Mouse (Mus musculus) liver, embryonic 14.5 days (tissue): Measurements from ENCODE around the gene Cacnb4. TPM values are rescaled to one million over a fixed set of nuclear protein-coding genes. Genes with fewer than 3 reads are reported as not detected.

Experiments used
- ATAC-seq: fragments of 200-750 bp; cut with Nextera tagmentation; 2 replicates; pipeline ENCODE4 v1.8.0; 2017; ENCODE audit warnings: moderate number of reproducible peaks, mild to moderate bottlenecking, moderate library complexity; ENCODE audit not compliant: insufficient read depth
- DNase-seq, 3 experiments: peaks; one replicate each; pipeline ENCODE4 v3.0.0-alpha.2; 2012 to 2013; ENCODE audit warnings: low read depth in 3 of 3, low spot score in 3 of 3
- H3K27ac ChIP-seq: fragments of 300-500 bp; sonication (generic); 2 replicates; pipeline ENCODE4 v1.5.1; 2014; ENCODE audit warnings: moderate library complexity, mild to moderate bottlenecking, control low read depth, inconsistent platforms
- H3K27me3 ChIP-seq: fragments of 300-500 bp; sonication (generic); 2 replicates; pipeline ENCODE4 v1.6.1; 2014; ENCODE audit warnings: mild to moderate bottlenecking, low read length, moderate library complexity; ENCODE audit not compliant: control insufficient read depth, insufficient read depth
- H3K36me3 ChIP-seq: fragments of 300-500 bp; sonication (generic); replicated peaks from 2 replicates; pipeline ENCODE4 v1.6.1; 2014; ENCODE audit warnings: low read depth; ENCODE audit not compliant: control insufficient read depth, insufficient read depth
- H3K4me1 ChIP-seq, 2 experiments: fragments of 200-500 bp in 1 of 2; fragments of 300-500 bp in 1 of 2; sonication (generic) in 1 of 2; replicated peaks; 2 replicates each; pipeline ENCODE4 v1.6.1; 2012 to 2014; ENCODE audit warnings: antibody characterized with exemption in 1 of 2, inconsistent platforms in 1 of 2, low read length in 1 of 2; ENCODE audit not compliant: control insufficient read depth in 2 of 2, insufficient read depth in 2 of 2
- H3K4me2 ChIP-seq: fragments of 300-500 bp; sonication (generic); 2 replicates; pipeline ENCODE4 v1.6.1; 2014; ENCODE audit warnings: low read depth, mild to moderate bottlenecking, control low read depth, moderate library complexity
- H3K4me3 ChIP-seq, 2 experiments: fragments of 200-500 bp in 1 of 2; fragments of 300-500 bp in 1 of 2; sonication (generic) in 1 of 2; 2 replicates each; pipeline ENCODE4 v1.5.1; 2012 to 2014; ENCODE audit warnings: low read depth in 2 of 2, low read length in 2 of 2, mild to moderate bottlenecking in 2 of 2, control low read depth in 1 of 2, inconsistent platforms in 1 of 2, moderate library complexity in 1 of 2; ENCODE audit not compliant: insufficient read depth in 1 of 2
- H3K9ac ChIP-seq: fragments of 300-500 bp; sonication (generic); replicated peaks from 2 replicates; pipeline ENCODE4 v1.6.1; 2014; ENCODE audit warnings: mild to moderate bottlenecking, control low read depth, moderate library complexity
- H3K9me3 ChIP-seq: fragments of 300-500 bp; sonication (generic); 2 replicates; pipeline ENCODE4 v1.6.1; 2016; ENCODE audit warnings: low read length, mixed read lengths; ENCODE audit not compliant: control insufficient read depth
- CTCF ChIP-seq: IDR thresholded peaks from 2 replicates; pipeline ENCODE4 v1.5.1; 2016; ENCODE audit warnings: antibody characterized with exemption, low read depth, control low read depth
- EP300 ChIP-seq: IDR thresholded peaks from 2 replicates; pipeline ENCODE4 v1.6.1; 2016; ENCODE audit warnings: antibody characterized with exemption, low read depth
- WGBS: fragments of 180-500 bp; shearing (Covaris S2); extraction: QIAGEN DNeasy Blood & Tissue Kit; methylation state at CpG from one replicate; pipeline ENCODE4 v1.1.7; 2014; ENCODE audit not compliant: insufficient replicate concordance; 5-methylcytosine and 5-hydroxymethylcytosine counted together
- polyA plus RNA-seq, 2 experiments: library from polyadenylated mRNA; depleted of rRNA in 1 of 2; stranded (reverse) in 1 of 2; unstranded in 1 of 2; fragments of >200 nt; fragmentation: Nextera tagmentation in 1 of 2; extraction: Ambion mirVana in 1 of 2; gene quantifications; 2 replicates each; pipeline versions ENCODE4 v1.2.1 to v1.2.3; 2012 to 2014

Gene Cacnb4
- polyA plus RNA-seq, 2 experiments = 0.06 to 0.19 TPM

- Histone ChIP-seq H3K9ac (no peak overlapping the region), H3K4me3 (no peak overlapping the region), H3K27ac (no peak overlapping the region), H3K4me1 (peaks cover 6 to 8% of the 10 kb centered on the region in 2 experiments), H3K36me3 (no peaks in the 10 kb centered on the region), H3K27me3 (no peaks in the 10 kb centered on the region), H3K9me3 (no peaks in the 10 kb centered on the region), H3K4me2 (no peak overlapping the region)
- DNase-seq (no peak), ATAC-seq (no peak)
- TF ChIP-seq CTCF (no peak), EP300 (no peak)
- WGBS = 66% methylated on average over 3 of the region's 3 CpGs
Measured at GRCm38 (mm10) chr2:52562356-52562755, 114.3 kb downstream of the Cacnb4 start.

- peaks cover 6 to 10% of the 10 kb centered on the region in 2 experiments for H3K4me1 ChIP-seq
- WGBS = 45% methylated on average over 7 of the region's 7 CpGs
- H3K4me2 ChIP-seq = no peak overlapping the region
- no peak overlapping the region for H3K9ac ChIP-seq
- no peaks in the 10 kb centered on the region for H3K27me3 ChIP-seq
- H3K36me3 ChIP-seq = no peaks in the 10 kb centered on the region
- DNase-seq (no peak), ATAC-seq (no peak)
- H3K9me3 ChIP-seq = no peaks in the 10 kb centered on the region
- TF ChIP-seq CTCF (no peak), EP300 (no peak)
- H3K27ac ChIP-seq = no peak overlapping the region
- H3K4me3 ChIP-seq = no peak overlapping the region
Measured at GRCm38 (mm10) chr2:52561137-52561536, 115.5 kb downstream of the Cacnb4 start.

- H3K4me3 ChIP-seq = no peak overlapping the region
- ATAC-seq (no peak), DNase-seq (no peak)
- H3K9ac ChIP-seq = no peak overlapping the region
- H3K9me3 ChIP-seq = no peaks in the 10 kb centered on the region
- peaks cover 6 to 10% of the 10 kb centered on the region in 2 experiments for H3K4me1 ChIP-seq
- 49% methylated on average over 2 of the region's 2 CpGs for WGBS
- no peak overlapping the region for H3K27ac ChIP-seq
- no peaks in the 10 kb centered on the region for H3K36me3 ChIP-seq
- H3K4me2 ChIP-seq = no peak overlapping the region
- no peaks in the 10 kb centered on the region for H3K27me3 ChIP-seq
- TF ChIP-seq EP300 = no peak
- no peak for TF ChIP-seq CTCF
Measured at GRCm38 (mm10) chr2:52560266-52560665, 116.4 kb downstream of the Cacnb4 start.

GRCm38 (mm10) chr2:52558411-52558810, 118.2 kb downstream of the Cacnb4 start:
- Histone ChIP-seq H3K4me1 (peaks cover 6 to 10% of the 10 kb centered on the region in 2 experiments), H3K9me3 (no peaks in the 10 kb centered on the region), H3K27ac (no peak overlapping the region), H3K4me2 (no peak overlapping the region), H3K4me3 (no peak overlapping the region), H3K9ac (no peak overlapping the region), H3K36me3 (no peaks in the 10 kb centered on the region), H3K27me3 (no peaks in the 10 kb centered on the region)
- WGBS = 19% methylated on average over 8 of the region's 8 CpGs
- TF ChIP-seq CTCF = no peak
- TF ChIP-seq EP300 = peak; percentile 36
- peak; percentile 65 for ATAC-seq
- no peak for DNase-seq

- no peak for TF ChIP-seq EP300
- no peak for TF ChIP-seq CTCF
- Histone ChIP-seq H3K4me2 (no peak overlapping the region), H3K9ac (no peak overlapping the region), H3K27ac (no peak overlapping the region), H3K27me3 (no peaks in the 10 kb centered on the region), H3K4me1 (peaks cover 6 to 10% of the 10 kb centered on the region in 2 experiments), H3K9me3 (no peaks in the 10 kb centered on the region), H3K4me3 (no peak overlapping the region), H3K36me3 (no peaks in the 10 kb centered on the region)
- ATAC-seq = peak; percentile 43; the same call in 1 of the 2 replicates
- 63% methylated on average over 12 of the region's 12 CpGs for WGBS
- DNase-seq = no peak
Measured at GRCm38 (mm10) chr2:52557503-52558275, 118.9 kb downstream of the Cacnb4 start.
